Mouse (Mus musculus): ENCODE results near the gene Gvin1. TPM values are rescaled to one million over a fixed set of nuclear protein-coding genes. Genes with fewer than 3 reads are reported as not detected.

Gvin1 gene
- total and polyA plus RNA-seq, 3 experiments, result not detected

DNA sequence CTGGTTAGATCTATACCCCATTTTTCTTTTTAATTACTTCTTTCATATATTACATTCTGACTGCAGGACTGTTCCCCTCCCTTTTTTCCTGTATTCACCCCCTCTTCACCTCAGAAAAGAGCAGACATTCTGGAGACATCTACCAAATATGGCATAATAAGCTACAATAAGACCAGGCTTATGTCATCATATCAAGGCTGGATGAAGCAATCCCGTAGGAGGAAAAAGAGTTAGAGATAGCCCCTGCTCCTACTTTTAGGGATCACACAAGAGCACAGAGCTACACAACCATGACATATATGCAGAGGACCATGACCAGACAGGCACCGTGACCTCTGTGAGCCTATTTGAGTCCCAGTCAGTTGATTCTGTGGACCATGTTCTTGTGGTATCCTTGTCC is 33.8 kb upstream of the Gvin1 start:
- no peaks in the 10 kb centered on the region for H3K79me2 ChIP-seq (ENCODE audit: control insufficient read depth, insufficient read depth, low read length, poor library complexity)
- H3K9ac ChIP-seq (ENCODE audit: control insufficient read depth, low read depth, low read length, poor library complexity, severe bottlenecking), result no peak overlapping the region
- no peak overlapping the region for H3K27ac ChIP-seq (ENCODE audit: control insufficient read depth, low read depth, low read length)
- no peaks in the 10 kb centered on the region for H3K36me3 ChIP-seq (ENCODE audit: control insufficient read depth in 1 of 2, insufficient read depth in 2 of 2, low read length in 2 of 2)
- no peak for TF ChIP-seq ZKSCAN1 (IDR thresholded peaks at IDR 0.05; ENCODE audit: low read depth, low read length)
- TF ChIP-seq MXI1 (IDR thresholded peaks at IDR 0.05; ENCODE audit: low read depth, low read length), result no peak
- TF ChIP-seq TAL1 (IDR thresholded peaks at IDR 0.05; ENCODE audit: low read length), result no peak
- TF ChIP-seq CHD1 (IDR thresholded peaks at IDR 0.05; ENCODE audit: low read depth, low read length), result no peak
- TF ChIP-seq USF2 (IDR thresholded peaks at IDR 0.05; ENCODE audit: borderline replicate concordance in 1 of 2, insufficient read depth in 1 of 2, low read depth in 1 of 2, low read length in 2 of 2), result no peak
- no peak for TF ChIP-seq RCOR1 (IDR thresholded peaks at IDR 0.05; ENCODE audit: low read depth, low read length)
- TF ChIP-seq SMC3 (IDR thresholded peaks at IDR 0.05; ENCODE audit: low read depth, low read length), result no peak
- no peak for TF ChIP-seq USF1 (IDR thresholded peaks at IDR 0.05; ENCODE audit: low read depth, low read length)
- TF ChIP-seq ETS1 (IDR thresholded peaks at IDR 0.05; ENCODE audit: low read depth, low read length), result no peak
- no peak for TF ChIP-seq NRF1 (IDR thresholded peaks at IDR 0.05; ENCODE audit: insufficient read depth, low read depth, low read length, poor library complexity, severe bottlenecking)
- no peak for TF ChIP-seq GABPA (IDR thresholded peaks at IDR 0.05; ENCODE audit: low read depth, low read length)
- no peak for TF ChIP-seq KAT2A (conservative IDR thresholded peaks at IDR 0.05; ENCODE audit: low read depth, low read length)
- no peak for TF ChIP-seq POLR2AphosphoS2 (IDR thresholded peaks at IDR 0.05; ENCODE audit: low read length)
- no peak for TF ChIP-seq CTCF (IDR thresholded peaks at IDR 0.05 in 2 of 3, conservative IDR thresholded peaks at IDR 0.05 in 1 of 3; ENCODE audit: control insufficient read depth in 1 of 3, insufficient read depth in 1 of 3, low read depth in 2 of 3, low read length in 3 of 3, poor library complexity in 1 of 3, severe bottlenecking in 1 of 3)
- no peak for TF ChIP-seq TCF12 (IDR thresholded peaks at IDR 0.05; ENCODE audit: low read depth, low read length)
- TF ChIP-seq EP300 (IDR thresholded peaks at IDR 0.05; ENCODE audit: low read depth in 1 of 2, low read length in 2 of 2), result no peak
- TF ChIP-seq UBTF (IDR thresholded peaks at IDR 0.05; ENCODE audit: borderline replicate concordance, insufficient read depth, low read depth, low read length), result no peak
- TF ChIP-seq MYB (IDR thresholded peaks at IDR 0.05; ENCODE audit: low read depth, low read length), result no peak
- H3K4me1 ChIP-seq (ENCODE audit: control insufficient read depth in 1 of 2, insufficient read depth in 2 of 2, low read length in 2 of 2), result no peaks in the 10 kb centered on the region
- H3K4me3 ChIP-seq (ENCODE audit: control insufficient read depth in 1 of 2, insufficient read depth in 1 of 2, low read depth in 2 of 2, low read length in 2 of 2), result no peak overlapping the region
- no peaks in the 10 kb centered on the region for H3K27me3 ChIP-seq (ENCODE audit: control insufficient read depth in 1 of 2, insufficient read depth in 2 of 2, low read length in 2 of 2)
- DNase-seq (ENCODE audit: low read depth, low spot score), result no peak
- H3K9me3 ChIP-seq (replicated peaks; ENCODE audit: insufficient read depth, low read length), result no peaks in the 10 kb centered on the region

- no peaks in the 10 kb centered on the region for H3K79me2 ChIP-seq (ENCODE audit: control insufficient read depth, insufficient read depth, low read length, poor library complexity)
- H3K9ac ChIP-seq (ENCODE audit: control insufficient read depth, low read depth, low read length, poor library complexity, severe bottlenecking), result no peak overlapping the region
- no peaks in the 10 kb centered on the region for H3K36me3 ChIP-seq (ENCODE audit: control insufficient read depth in 1 of 2, insufficient read depth in 2 of 2, low read length in 2 of 2)
- no peak for DNase-seq (ENCODE audit: low read depth, low spot score)
- TF ChIP-seq TAL1 (IDR thresholded peaks at IDR 0.05; ENCODE audit: low read length), result no peak
- H3K27ac ChIP-seq (ENCODE audit: control insufficient read depth, low read depth, low read length), result no peak overlapping the region
- no peaks in the 10 kb centered on the region for H3K27me3 ChIP-seq (ENCODE audit: control insufficient read depth in 1 of 2, insufficient read depth in 2 of 2, low read length in 2 of 2)
- no peaks in the 10 kb centered on the region for H3K4me1 ChIP-seq (ENCODE audit: control insufficient read depth in 1 of 2, insufficient read depth in 2 of 2, low read length in 2 of 2)
- no peaks in the 10 kb centered on the region for H3K9me3 ChIP-seq (replicated peaks; ENCODE audit: insufficient read depth, low read length)
- H3K4me3 ChIP-seq (ENCODE audit: control insufficient read depth in 1 of 2, insufficient read depth in 1 of 2, low read depth in 2 of 2, low read length in 2 of 2), result no peak overlapping the region
Measured at GRCm38 (mm10) chr7:106248245-106248644, 33.1 kb upstream of the Gvin1 start.

Data from MEL (cell line).